Mouse (Mus musculus): Measurements from ENCODE around the gene Gpx5. TPM values are rescaled to one million over a fixed set of nuclear protein-coding genes. Genes with fewer than 3 reads are reported as not detected.

Gene Gpx5
- polyA plus RNA-seq, 1 experiment from 2014 or later, result not detected

- H3K4me2 ChIP-seq (ENCODE audit: low read depth, low read length), result no peak overlapping the region
- no peaks in the 10 kb centered on the region for H3K4me1 ChIP-seq (ENCODE audit: control insufficient read depth, insufficient read depth, low read length)
- H3K9ac ChIP-seq (replicated peaks; ENCODE audit: low read depth, low read length), result no peak overlapping the region
- 78% methylated on average over 5 of the region's 5 CpGs for WGBS
- no peaks in the 10 kb centered on the region for H3K36me3 ChIP-seq (ENCODE audit: control insufficient read depth, insufficient read depth, low read length)
- no peaks in the 10 kb centered on the region for H3K9me3 ChIP-seq (ENCODE audit: control insufficient read depth, low read length)
- no peak for ATAC-seq (ENCODE audit: low read depth)
- no peak overlapping the region for H3K4me3 ChIP-seq (ENCODE audit: low read depth, low read length)
- H3K27ac ChIP-seq (ENCODE audit: low read depth, low read length), result no peak overlapping the region
- no peaks in the 10 kb centered on the region for H3K27me3 ChIP-seq (ENCODE audit: control insufficient read depth, insufficient read depth, low read length)
These were observed 48.4 kb downstream of the Gpx5 start for GRCm38 (mm10) chr13:21244089-21244488.

- no peak overlapping the region for H3K27ac ChIP-seq (ENCODE audit: low read depth, low read length)
- WGBS, result 18% methylated on average over 13 of the region's 13 CpGs
- ATAC-seq (ENCODE audit: low read depth), result no peak
- H3K9me3 ChIP-seq (ENCODE audit: control insufficient read depth, low read length), result no peaks in the 10 kb centered on the region
- no peaks in the 10 kb centered on the region for H3K27me3 ChIP-seq (ENCODE audit: control insufficient read depth, insufficient read depth, low read length)
- H3K36me3 ChIP-seq (ENCODE audit: control insufficient read depth, insufficient read depth, low read length), result no peaks in the 10 kb centered on the region
- no peaks in the 10 kb centered on the region for H3K4me1 ChIP-seq (ENCODE audit: control insufficient read depth, insufficient read depth, low read length)
- H3K9ac ChIP-seq (replicated peaks; ENCODE audit: low read depth, low read length), result no peak overlapping the region
- H3K4me2 ChIP-seq (ENCODE audit: low read depth, low read length), result no peak overlapping the region
- no peak overlapping the region for H3K4me3 ChIP-seq (ENCODE audit: low read depth, low read length)
These were observed 49.3 kb downstream of the Gpx5 start for GRCm38 (mm10) chr13:21243196-21243595.

DNA sequence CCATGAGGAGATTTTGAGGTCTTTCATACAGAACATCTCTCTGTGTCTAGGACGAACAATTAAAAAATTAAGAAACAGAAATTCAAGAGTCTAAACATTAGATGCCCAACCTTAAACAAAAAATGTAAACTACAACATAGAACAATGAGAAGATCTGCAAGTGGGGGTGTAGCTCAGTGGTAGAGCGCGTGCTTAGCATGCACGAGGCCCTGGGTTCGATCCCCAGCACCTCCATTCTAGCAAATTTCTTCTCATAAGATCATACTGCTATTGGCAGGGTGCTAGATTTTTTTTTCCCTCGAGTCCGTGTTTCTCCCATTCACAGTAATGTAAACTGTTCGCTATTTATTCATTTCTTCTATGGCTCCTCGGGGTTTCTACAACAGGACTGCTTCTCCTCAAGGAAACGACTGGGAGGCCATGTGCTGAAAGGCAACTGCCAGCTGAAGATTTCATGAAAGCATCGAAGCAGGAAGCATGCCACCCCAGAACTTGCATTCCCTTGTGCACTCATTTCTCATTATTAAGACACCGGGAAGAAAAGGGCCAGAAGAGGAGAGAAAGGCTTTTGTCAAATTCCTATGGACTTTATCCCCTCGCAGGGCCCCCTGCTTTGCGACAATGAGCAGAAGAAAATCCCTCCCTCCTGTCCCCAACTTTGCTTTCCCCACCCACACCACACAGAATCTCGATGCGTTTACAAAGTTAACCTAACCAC lies 50.0 kb downstream of the Gpx5 start:
- H3K36me3 ChIP-seq (ENCODE audit: control insufficient read depth, insufficient read depth, low read length), result no peaks in the 10 kb centered on the region
- no peaks in the 10 kb centered on the region for H3K4me1 ChIP-seq (ENCODE audit: control insufficient read depth, insufficient read depth, low read length)
- 5% methylated on average over 16 of the region's 16 CpGs for WGBS
- H3K9ac ChIP-seq (replicated peaks; ENCODE audit: low read depth, low read length), result no peak overlapping the region
- no peak overlapping the region for H3K4me3 ChIP-seq (ENCODE audit: low read depth, low read length)
- H3K9me3 ChIP-seq (ENCODE audit: control insufficient read depth, low read length), result no peaks in the 10 kb centered on the region
- ATAC-seq (ENCODE audit: low read depth), result no peak
- H3K27ac ChIP-seq (ENCODE audit: low read depth, low read length), result no peak overlapping the region
- no peak overlapping the region for H3K4me2 ChIP-seq (ENCODE audit: low read depth, low read length)
- no peaks in the 10 kb centered on the region for H3K27me3 ChIP-seq (ENCODE audit: control insufficient read depth, insufficient read depth, low read length)

GRCm38 (mm10) chr13:21240788-21241187 lies 51.7 kb downstream of the Gpx5 start:
- H3K27ac ChIP-seq (ENCODE audit: low read depth, low read length), result no peak overlapping the region
- no peaks in the 10 kb centered on the region for H3K27me3 ChIP-seq (ENCODE audit: control insufficient read depth, insufficient read depth, low read length)
- ATAC-seq (ENCODE audit: low read depth), result no peak
- H3K9me3 ChIP-seq (ENCODE audit: control insufficient read depth, low read length), result no peaks in the 10 kb centered on the region
- no peaks in the 10 kb centered on the region for H3K4me1 ChIP-seq (ENCODE audit: control insufficient read depth, insufficient read depth, low read length)
- H3K36me3 ChIP-seq (ENCODE audit: control insufficient read depth, insufficient read depth, low read length), result no peaks in the 10 kb centered on the region
- no peak overlapping the region for H3K9ac ChIP-seq (replicated peaks; ENCODE audit: low read depth, low read length)
- H3K4me2 ChIP-seq (ENCODE audit: low read depth, low read length), result no peak overlapping the region
- no peak overlapping the region for H3K4me3 ChIP-seq (ENCODE audit: low read depth, low read length)
- WGBS, result 10% methylated on average over 7 of the region's 7 CpGs

DNA sequence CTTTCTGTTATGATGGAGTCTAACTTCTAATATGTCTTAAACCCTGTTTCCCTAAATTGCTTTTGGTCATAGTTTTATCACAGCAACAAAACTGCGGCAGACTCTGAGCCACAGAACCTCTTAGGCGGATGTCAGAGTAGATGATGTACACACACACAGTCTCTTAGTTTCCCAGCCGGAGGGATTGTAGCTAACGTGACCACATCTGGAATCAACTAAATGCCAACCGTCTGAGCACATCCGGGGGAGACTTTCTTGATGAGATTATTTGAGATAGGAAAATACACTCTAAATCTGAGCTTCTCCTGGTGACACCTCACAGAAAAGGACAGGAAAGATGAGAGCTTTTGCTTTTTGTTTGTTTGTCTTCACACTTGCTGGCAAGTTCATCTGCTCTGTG lies 55.4 kb downstream of the Gpx5 start:
- WGBS, result 83% methylated on average over 6 of the region's 6 CpGs
- no peak for ATAC-seq (ENCODE audit: low read depth)
- no peaks in the 10 kb centered on the region for H3K4me1 ChIP-seq (ENCODE audit: control insufficient read depth, insufficient read depth, low read length)
- no peaks in the 10 kb centered on the region for H3K27me3 ChIP-seq (ENCODE audit: control insufficient read depth, insufficient read depth, low read length)
- H3K9me3 ChIP-seq (ENCODE audit: control insufficient read depth, low read length), result no peaks in the 10 kb centered on the region
- no peaks in the 10 kb centered on the region for H3K36me3 ChIP-seq (ENCODE audit: control insufficient read depth, insufficient read depth, low read length)
- H3K4me2 ChIP-seq (ENCODE audit: low read depth, low read length), result no peak overlapping the region
- no peak overlapping the region for H3K27ac ChIP-seq (ENCODE audit: low read depth, low read length)
- H3K4me3 ChIP-seq (ENCODE audit: low read depth, low read length), result no peak overlapping the region
- H3K9ac ChIP-seq (replicated peaks; ENCODE audit: low read depth, low read length), result no peak overlapping the region

- WGBS, result 66% methylated on average over 2 of the region's 2 CpGs
- Histone ChIP-seq H3K4me1 (ENCODE audit: control insufficient read depth, insufficient read depth, low read length) (no peaks in the 10 kb centered on the region), H3K9ac (replicated peaks; ENCODE audit: low read depth, low read length) (no peak overlapping the region), H3K36me3 (ENCODE audit: control insufficient read depth, insufficient read depth, low read length) (no peaks in the 10 kb centered on the region), H3K27me3 (ENCODE audit: control insufficient read depth, insufficient read depth, low read length) (no peaks in the 10 kb centered on the region), H3K4me3 (ENCODE audit: low read depth, low read length) (no peak overlapping the region), H3K4me2 (ENCODE audit: low read depth, low read length) (no peak overlapping the region), H3K27ac (ENCODE audit: low read depth, low read length) (no peak overlapping the region), H3K9me3 (ENCODE audit: control insufficient read depth, low read length) (no peaks in the 10 kb centered on the region)
- no peak for ATAC-seq (ENCODE audit: low read depth)
These were observed 55.8 kb downstream of the Gpx5 start for GRCm38 (mm10) chr13:21236714-21237113.

Other genes starting within 250 kb of the Gpx5 start
- gene Olfr1370, start 217.8 kb downstream of the Gpx5 start, polyA plus RNA-seq (2014; fragmentation: Nextera tagmentation; extraction: Ambion mirVana), result not detected in 2 replicates
- not detected in 2 replicates for gene Olfr1369-ps1, start 181.2 kb downstream of the Gpx5 start, polyA plus RNA-seq (2014; fragmentation: Nextera tagmentation; extraction: Ambion mirVana)
- not detected in 2 replicates for gene Olfr263, start 163.1 kb downstream of the Gpx5 start, polyA plus RNA-seq (2014; fragmentation: Nextera tagmentation; extraction: Ambion mirVana)
- gene Olfr1368, start 146.9 kb downstream of the Gpx5 start, polyA plus RNA-seq (2014; fragmentation: Nextera tagmentation; extraction: Ambion mirVana), result not detected in 2 replicates
- gene Trim27, start 113.3 kb downstream of the Gpx5 start, polyA plus RNA-seq (2014; fragmentation: Nextera tagmentation; extraction: Ambion mirVana), result 68.2 and 87.9 TPM in 2 replicates
- gene Gpx6, start 19.4 kb upstream of the Gpx5 start, polyA plus RNA-seq (2014; fragmentation: Nextera tagmentation; extraction: Ambion mirVana), result 0.35 TPM in 1 of 2 replicates, not detected in the other
- gene Olfr1367, start 54.2 kb upstream of the Gpx5 start, polyA plus RNA-seq (2014; fragmentation: Nextera tagmentation; extraction: Ambion mirVana), result not detected in 2 replicates
- gene Zscan12, start 70.1 kb upstream of the Gpx5 start, polyA plus RNA-seq (2014; fragmentation: Nextera tagmentation; extraction: Ambion mirVana), result 11.4 and 13.3 TPM in 2 replicates
- gene Zkscan3, start 110.0 kb upstream of the Gpx5 start, polyA plus RNA-seq (2014; fragmentation: Nextera tagmentation; extraction: Ambion mirVana), result 66.5 and 70.2 TPM in 2 replicates
- gene Pgbd1, start 148.3 kb upstream of the Gpx5 start, polyA plus RNA-seq (2014; fragmentation: Nextera tagmentation; extraction: Ambion mirVana), result 4.1 and 4.6 TPM in 2 replicates
- 23.0 and 25.3 TPM in 2 replicates for gene Zscan26, start 161.0 kb upstream of the Gpx5 start, polyA plus RNA-seq (2014; fragmentation: Nextera tagmentation; extraction: Ambion mirVana)
- gene Nkapl, start 175.8 kb upstream of the Gpx5 start, polyA plus RNA-seq (2014; fragmentation: Nextera tagmentation; extraction: Ambion mirVana), result 3.0 and 3.9 TPM in 2 replicates
- 10.5 and 11.3 TPM in 2 replicates for gene Zkscan4, start 186.2 kb upstream of the Gpx5 start, polyA plus RNA-seq (2014; fragmentation: Nextera tagmentation; extraction: Ambion mirVana)
- gene Gm10065, start 186.7 kb upstream of the Gpx5 start, polyA plus RNA-seq (2014; fragmentation: Nextera tagmentation; extraction: Ambion mirVana), result not detected in 2 replicates
- 0.18 and 0.67 TPM in 2 replicates for gene AK157302, start 202.5 kb upstream of the Gpx5 start, polyA plus RNA-seq (2014; fragmentation: Nextera tagmentation; extraction: Ambion mirVana)
- 8.3 and 8.5 TPM in 2 replicates for gene Gm11273, start 208.7 kb upstream of the Gpx5 start, polyA plus RNA-seq (2014; fragmentation: Nextera tagmentation; extraction: Ambion mirVana)
- 7.0 and 9.5 TPM in 2 replicates for gene Zkscan8, start 238.4 kb upstream of the Gpx5 start, polyA plus RNA-seq (2014; fragmentation: Nextera tagmentation; extraction: Ambion mirVana)

Data from neural tube, embryonic 14.5 days (tissue).